Mouse (Mus musculus) cortical plate, adult 2 months (tissue): Measurements from ENCODE around the gene Polr3b.

ENCODE experiments used
- CTCF ChIP-seq: fragments of 200-500 bp; IDR thresholded peaks from 2 replicates; pipeline ENCODE4 v1.5.1; 2011; ENCODE audit warnings: mild to moderate bottlenecking, control low read depth, low read length; ENCODE audit not compliant: insufficient read depth; ENCODE audit errors: extremely low read depth
- POLR2A ChIP-seq: fragments of 200-500 bp; IDR thresholded peaks from 2 replicates; pipeline ENCODE4 v1.6.1; 2011; ENCODE audit warnings: mild to moderate bottlenecking, low read length, control low read depth; ENCODE audit not compliant: insufficient read depth; ENCODE audit errors: extremely low read depth

DNA sequence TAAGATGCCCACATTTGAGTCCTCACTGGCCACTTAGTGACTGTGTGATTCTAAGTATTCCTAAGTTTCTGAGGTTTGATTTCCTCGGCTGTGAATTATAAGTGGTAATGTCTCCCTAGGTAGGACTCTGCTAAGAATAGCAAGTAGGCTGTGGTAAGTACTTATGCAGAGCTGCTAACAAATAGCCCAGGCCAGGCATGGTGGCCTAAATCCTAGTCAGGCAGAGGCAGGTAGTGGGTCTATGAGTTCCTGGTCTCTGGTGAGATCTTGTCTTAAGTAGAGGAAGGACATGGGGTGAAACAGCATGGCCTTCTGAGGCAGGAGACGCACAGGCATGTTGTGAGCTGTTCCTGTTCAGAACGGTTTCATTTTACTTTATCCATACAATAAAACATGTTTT is 55.8 kb downstream of the Polr3b start:
- TF ChIP-seq CTCF (no peak), POLR2A (no peak)
